Mouse (Mus musculus): ENCODE measurements around the gene Alkal2.
A peak's percentile ranks its signal among the peaks of the same experiment; 100 is the strongest.

The Alkal2 gene

DNA sequence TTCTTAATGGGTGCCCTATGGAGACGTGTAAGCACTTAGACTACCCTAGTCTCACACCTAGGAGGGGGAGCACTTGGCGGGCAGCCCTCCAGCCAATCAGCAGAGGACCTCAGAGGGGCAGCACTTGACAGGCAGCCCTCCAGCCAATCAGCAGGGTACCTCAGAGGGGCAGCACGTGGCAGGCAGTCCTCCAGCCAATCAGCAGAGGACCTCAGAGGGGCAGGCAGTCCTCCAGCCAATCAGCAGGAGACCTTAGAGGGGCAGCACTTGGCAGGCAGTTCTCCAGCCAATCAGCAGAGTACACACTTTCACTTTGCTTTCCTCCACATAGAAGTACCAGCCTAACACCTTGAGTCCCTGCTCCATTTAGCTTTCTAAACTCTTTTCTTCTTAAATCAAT, 38.3 kb downstream of the Alkal2 start:
- peak; percentile 4 for DNase-seq (ENCODE audit: low read depth, low spot score)

DNA sequence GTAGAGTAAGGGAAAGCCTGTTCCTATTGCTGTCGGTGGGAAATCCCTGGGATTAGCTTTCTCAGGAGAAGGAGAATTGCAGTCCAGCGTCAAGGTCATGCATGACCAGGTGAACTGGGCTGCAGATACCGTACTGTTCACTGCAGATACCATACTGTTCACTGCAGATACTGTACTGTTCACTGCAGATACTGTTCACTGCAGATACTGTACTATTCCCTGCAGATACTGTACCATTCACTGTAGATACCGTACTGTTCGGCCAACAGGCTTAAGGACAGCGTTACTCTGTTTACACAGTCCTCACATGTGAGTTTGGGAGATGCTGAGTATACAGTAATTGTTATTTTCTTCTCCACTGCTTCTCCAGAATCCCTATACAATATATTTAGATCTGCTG, 44.1 kb downstream of the Alkal2 start:
- DNase-seq (ENCODE audit: low read depth, low spot score) = no peak

DNA sequence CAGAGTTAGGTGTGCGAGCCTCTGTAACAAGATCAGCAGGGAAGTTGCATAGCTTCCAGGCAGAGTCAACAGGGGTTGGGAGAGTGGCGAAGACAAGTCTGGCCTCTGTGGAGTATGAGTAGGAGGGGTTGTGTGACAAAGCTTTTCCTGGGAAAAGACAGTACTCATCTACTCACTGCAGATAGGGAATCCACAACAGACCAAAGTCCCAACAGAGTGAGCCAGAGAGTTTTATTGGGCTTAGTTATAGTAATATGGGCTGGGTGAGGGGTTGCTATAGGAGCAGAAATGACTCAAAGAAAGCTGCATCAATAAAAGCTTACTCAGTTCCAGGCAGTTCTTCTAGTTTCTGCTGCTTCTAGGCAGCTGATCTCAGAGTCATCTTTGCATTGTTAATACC, 49.2 kb downstream of the Alkal2 start:
- no peak for DNase-seq (ENCODE audit: low read depth, low spot score)

DNA sequence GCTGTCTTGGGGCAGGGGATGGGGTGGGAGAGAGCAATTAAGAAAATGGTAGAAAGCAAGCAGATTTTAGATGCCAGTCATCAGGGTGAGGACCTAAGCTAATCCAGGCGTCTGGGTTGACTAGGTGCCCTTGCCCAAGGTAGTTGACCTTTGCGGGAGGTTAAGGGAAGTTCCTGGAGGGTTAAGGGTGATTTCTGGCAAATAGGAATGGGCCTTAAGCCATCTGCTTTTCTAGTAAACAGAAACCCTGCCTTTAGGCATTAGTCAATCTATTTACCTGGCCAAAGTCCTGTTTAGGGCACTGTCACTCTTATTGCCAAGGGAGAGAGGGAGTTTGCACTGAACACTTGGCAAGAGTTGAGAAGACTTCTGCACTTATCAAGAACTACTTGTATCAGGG, 52.8 kb downstream of the Alkal2 start:
- no peak for DNase-seq (ENCODE audit: low read depth, low spot score)

Measured in WW6 (cell line).